Mouse (Mus musculus) mouse trophoblast stem cell (cell line): ENCODE data around the gene Hdc.

Source experiments
- in situ Hi-C, 2 experiments: fragments of 300-500 bp; cut with MseI, MboI; formaldehyde crosslinking; loops; 2 replicates in 1 of 2; 3 replicates in 1 of 2; pipeline ENCODE4 v1.15.1; 2025

Hdc gene

DNA sequence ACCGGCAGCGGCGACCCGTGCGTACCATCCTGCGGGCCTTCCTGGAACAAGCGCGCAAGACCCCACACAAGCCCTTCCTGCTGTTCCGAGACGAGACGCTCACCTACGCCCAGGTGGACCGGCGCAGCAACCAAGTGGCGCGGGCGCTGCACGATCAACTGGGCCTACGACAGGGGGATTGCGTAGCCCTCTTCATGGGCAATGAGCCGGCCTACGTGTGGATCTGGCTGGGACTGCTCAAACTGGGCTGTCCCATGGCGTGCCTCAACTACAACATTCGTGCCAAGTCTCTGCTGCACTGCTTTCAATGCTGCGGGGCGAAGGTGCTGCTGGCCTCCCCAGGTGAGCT lies 65.8 kb downstream of the Hdc start:
- in situ Hi-C loops = no loop called here

DNA sequence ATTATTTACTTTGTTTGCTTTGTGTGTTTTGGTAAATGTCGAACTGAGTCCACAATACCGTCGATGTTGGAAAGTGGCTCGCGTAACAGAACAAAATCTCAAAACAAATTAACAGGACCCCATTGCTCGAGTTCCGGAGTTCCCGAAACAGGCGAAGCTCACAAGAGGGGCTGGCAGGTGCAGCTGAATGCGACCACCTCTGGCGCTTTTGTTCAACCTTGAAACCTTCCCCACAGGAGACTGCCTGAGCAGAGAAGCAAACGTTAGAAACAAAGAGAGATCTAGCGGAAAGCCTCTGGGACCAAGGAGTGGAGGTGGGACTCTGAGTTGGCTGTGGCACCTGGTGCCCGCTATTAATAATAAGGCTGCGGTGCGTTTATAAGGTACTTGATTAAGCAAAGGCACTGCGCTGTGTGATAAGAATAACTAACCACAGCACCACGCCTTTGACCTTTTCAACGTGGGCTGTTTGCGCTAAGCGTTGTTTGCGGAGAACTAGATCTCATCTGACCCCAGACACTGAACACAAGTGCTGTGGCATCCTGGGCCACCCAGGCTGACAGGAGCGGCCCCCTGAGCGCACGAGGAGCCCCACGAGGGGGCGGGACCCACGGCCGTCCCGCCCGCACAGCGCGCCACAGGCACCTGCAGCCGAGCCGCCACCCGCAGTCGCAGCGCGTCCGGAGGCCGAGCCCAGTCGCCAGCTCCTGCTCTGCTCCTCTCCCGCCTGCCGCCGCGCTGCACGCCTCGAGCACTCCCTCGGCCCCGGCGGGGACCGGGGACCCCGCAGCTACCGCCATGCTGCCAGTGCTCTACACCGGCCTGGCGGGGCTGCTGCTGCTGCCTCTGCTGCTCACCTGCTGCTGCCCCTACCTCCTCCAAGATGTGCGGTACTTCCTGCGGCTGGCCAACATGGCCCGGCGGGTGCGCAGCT lies 66.5 kb downstream of the Hdc start, which contains the start of gene Slc27a2:
Gene Slc27a2, plus strand, starts transcription at position 51 of the 934 bp plus-strand sequence.
- in situ Hi-C loops = no loop called here

DNA sequence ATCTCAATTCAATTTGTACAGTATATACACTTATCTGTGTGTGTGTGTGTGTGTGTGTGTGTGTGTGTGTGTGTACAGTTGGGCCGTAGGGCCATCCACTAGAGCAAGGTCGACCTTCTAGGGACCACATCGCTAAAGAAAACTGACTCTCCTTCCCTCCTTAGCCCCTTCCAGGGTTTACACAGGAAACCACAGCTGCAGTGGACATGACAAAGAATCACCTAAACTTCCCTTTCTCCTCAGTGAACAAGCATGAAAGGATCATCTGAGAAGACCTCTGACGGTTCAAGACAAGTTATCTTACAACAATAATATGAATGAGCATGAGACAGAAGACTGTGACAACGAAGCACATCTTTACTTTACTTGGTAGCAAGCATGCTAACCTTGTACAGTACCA lies 67.2 kb downstream of the Hdc start:
- in situ Hi-C loops = no loop called here

DNA sequence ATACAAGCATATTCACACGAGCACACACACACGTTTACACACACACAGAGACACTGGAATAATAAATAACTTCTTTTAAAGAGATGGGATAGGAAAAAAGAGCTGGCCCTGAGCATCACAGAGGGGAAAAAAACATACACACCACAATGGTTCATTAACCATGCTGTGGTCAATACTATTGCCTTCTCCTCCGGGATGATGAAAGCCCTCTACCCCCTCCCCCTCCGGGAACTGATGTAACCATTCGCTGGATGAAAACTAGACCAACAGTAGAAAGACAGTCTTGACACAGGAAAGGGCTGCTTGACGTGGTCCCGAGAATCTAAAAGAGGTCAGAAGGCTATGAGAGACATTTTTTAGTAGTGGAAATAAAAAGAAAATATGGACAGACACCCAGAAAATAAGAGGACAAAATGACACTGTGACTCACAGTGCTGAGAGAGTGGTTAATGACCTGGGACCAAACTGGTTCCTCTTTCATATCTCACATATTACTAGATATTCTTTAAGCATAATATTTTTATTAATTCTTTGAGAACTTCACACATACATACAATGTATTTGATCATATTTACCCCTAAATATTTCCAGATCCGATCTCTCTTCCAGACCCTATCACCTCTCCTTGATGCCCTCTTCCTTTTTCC lies 67.7 kb downstream of the Hdc start:
- in situ Hi-C loops = no loop called here

DNA sequence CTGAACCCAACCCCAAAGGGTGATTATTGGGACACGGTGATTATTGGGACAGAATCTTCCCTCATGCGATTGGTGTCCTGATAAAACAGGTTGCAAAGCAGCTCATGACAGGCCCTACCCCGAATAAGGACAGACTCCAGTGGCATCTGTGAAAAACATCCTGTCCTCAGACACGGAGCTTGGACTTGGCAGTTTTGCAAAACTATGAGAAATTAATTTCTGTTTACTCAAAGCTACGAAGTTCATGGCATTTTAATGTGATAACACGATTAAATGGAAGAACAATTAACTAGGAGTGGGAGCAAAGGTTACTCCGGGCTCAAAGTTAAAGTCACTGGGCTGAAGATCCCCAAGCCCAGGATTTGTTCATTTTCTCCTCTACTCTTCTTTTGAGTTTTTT lies 69.4 kb downstream of the Hdc start:
- in situ Hi-C loops = no loop called here

DNA sequence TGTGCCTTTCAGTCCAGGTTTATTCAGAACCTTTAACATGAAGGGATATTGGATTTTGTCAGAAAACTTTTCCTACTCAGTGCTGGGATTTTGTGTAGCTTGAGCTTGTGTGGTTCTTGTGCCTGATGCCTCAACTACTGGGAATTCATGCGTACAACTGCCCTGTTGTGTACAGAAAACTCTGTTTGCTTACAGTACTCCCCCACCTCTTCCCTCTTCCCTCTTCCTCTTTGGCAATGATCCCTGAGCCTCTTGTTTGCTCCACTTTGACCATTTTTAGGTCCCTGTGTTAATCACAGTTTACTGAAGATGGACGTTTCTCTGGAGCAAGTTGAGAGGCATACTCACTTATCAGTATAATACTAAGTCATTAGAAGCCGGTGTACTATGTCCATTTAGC lies 72.7 kb downstream of the Hdc start:
- in situ Hi-C loops = no loop called here

DNA sequence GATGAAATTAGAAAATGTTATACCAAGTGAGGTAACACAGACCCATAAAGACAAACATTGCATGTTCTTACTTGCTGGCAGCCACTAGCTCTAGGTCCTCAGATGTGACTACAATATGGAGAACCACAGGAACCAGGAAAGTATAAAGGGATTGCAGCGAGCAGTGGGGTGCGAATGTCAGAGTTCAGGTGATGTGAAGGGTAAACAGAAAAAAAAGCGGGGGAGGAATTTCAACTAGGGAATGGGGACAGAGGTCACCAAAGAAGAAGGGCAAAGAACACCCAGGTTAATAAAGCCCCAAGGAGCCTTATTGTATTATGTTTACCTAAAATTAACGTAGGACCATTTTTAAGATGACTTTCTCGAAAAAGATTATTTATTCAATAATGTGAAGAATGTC lies 73.8 kb downstream of the Hdc start:
- in situ Hi-C loops = no loop called here
